Mouse (Mus musculus) left cerebral cortex, adult 2 months (tissue): ENCODE measurements around the gene Barx1. TPM values are rescaled to one million over a fixed set of nuclear protein-coding genes. Genes with fewer than 3 reads are reported as not detected.
A peak's percentile ranks its signal among the peaks of the same experiment; 100 is the strongest.

Experiments
- DNase-seq, 2 experiments: peaks; one replicate each; pipeline ENCODE4 v3.0.0; 2021 to 2022; ENCODE audit warnings: low spot score in 2 of 2, mixed read lengths in 1 of 2; ENCODE audit errors: extremely low spot score in 1 of 2
- H3K27ac ChIP-seq: fragments of 200-600 bp; 2 replicates; pipeline ENCODE4 v1.8.1; 2022
- H3K4me3 ChIP-seq: fragments of 200-600 bp; 2 replicates; pipeline ENCODE4 v1.8.1; 2022
- CTCF ChIP-seq: fragments of 200-600 bp; IDR thresholded peaks from 2 replicates; pipeline ENCODE4 v1.8.1; 2022; ENCODE audit warnings: antibody characterized with exemption, mild to moderate bottlenecking, moderate library complexity
- intact Hi-C: fragments of 180-260 bp; cut with DNase I; formaldehyde crosslinking; loops from one replicate; pipeline ENCODE4 v1.15.1; 2025
- long read RNA-seq, 2 experiments: library from polyadenylated mRNA; stranded (forward); transcript quantifications; one replicate each; pipeline ENCODE4 v2.0.0; 2021; ENCODE audit warnings: borderline mapping rate in 2 of 2
- total RNA-seq, 2 experiments: library from RNA; stranded (reverse); gene quantifications; 2 replicates each; pipeline ENCODE4 v1.2.3; 2021

Gene Barx1
- not detected for total RNA-seq
- long read RNA-seq, experiment 1 = 0 reads
- long read RNA-seq, experiment 2 = 0 reads

DNA sequence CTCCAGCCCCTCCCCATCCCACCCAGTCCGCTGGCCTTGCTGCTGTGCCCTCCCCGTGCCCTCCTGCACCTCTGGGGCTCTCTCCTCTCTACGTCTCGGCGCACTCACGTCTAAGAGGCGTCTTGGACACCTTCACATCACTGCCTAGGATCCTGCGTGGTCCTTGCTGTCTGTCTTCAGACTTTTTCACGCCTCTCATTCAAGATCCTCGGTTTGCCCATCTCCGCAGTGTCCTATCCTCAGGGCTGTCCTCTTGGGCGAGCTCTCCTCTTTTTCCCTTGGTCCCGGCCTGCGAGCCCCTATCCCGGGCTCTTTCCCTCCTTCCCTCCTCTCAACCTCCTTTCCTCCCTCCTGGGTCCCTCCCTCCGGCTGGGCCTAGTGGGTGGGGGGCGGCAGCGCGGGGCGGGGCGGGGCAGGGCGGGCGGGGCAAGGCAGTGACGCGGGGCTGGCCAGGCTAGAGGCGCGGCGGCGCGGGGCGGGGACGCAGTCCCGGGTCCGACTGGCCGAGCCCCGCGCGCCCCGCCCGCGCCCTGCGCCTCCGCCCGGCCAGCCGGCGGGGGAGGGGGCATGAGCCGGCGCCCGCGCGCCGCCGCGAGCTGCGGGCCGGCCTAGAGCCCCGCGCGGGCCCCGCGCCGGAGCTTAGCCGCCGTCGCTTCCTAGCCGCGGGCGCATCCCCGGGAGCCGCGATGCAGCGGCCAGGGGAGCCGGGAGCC is at the start of gene Barx1:
Gene Barx1, plus strand, starts transcription at position 568 of the 713 bp plus-strand sequence.
- no peak for TF ChIP-seq CTCF
- H3K27ac ChIP-seq = no peak within 1 kb of the TSS
- H3K4me3 ChIP-seq = no peak within 1 kb of the TSS
- intact Hi-C loops = no loop called here
- DNase-seq = no peak

DNA sequence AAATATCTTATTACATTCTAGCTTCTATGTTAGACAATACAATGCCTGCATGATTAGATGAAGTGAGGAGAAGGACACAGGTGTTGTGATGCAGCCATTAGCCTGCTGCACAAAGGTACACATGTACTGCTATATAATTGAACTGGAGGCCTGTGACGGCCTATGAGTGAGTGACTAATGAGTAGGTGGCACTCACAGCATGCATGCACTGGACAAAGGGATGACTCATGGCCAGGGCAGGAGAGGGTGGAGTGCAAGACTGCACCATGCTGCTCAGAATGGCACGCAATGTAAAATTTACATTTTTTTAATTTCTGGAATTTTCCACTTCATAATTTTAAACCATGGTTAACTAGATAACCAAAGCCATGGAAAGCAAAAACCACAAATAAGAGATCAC is 48.3 kb upstream of the Barx1 start:
- intact Hi-C loops = no loop called here
- DNase-seq = no peak
- no peak for TF ChIP-seq CTCF
- no peak overlapping the region for H3K27ac ChIP-seq
- no peak overlapping the region for H3K4me3 ChIP-seq

DNA sequence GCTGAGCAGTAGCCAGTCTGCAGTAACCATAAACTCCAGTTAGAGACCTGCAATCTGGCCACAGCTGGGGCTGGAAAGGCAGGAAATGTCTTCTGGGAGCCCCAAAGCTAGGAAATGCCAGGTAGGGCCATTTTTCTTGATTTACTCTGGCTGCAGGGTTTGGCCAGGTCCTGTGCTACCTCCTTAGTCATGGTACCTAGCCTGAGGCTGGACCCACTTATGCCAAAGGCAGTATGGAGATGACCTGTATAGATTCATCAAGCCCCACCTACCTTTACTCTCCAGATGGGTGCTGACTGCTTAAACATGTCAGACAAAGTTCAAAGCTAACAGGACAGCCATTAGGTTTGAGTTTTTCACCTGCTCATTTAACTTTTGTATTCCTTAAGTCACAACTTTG is 45.0 kb upstream of the Barx1 start:
- TF ChIP-seq CTCF = no peak
- DNase-seq = no peak
- H3K27ac ChIP-seq = no peak overlapping the region
- no peak overlapping the region for H3K4me3 ChIP-seq
- intact Hi-C loops = no loop called here

DNA sequence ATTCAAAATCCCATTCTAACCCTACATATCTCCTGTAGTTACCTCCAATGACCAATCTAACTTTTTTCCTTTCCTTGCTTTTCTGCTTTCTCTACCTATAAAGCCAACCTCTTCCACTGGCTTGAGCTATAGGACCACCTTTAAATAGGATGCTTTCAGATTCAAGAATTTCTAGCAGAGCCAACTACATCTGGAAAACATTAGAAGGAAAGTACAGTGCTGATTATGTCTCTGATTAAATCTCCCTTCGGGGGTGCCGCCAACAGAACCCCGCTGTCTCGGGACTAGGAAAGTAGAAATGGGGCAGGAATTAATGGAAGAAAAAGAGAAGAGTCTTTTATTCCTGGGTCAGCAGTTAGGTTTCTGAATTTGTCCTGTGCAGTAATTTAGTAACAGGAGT is 43.9 kb upstream of the Barx1 start:
- no peak overlapping the region for H3K4me3 ChIP-seq
- H3K27ac ChIP-seq = no peak overlapping the region
- DNase-seq = no peak
- TF ChIP-seq CTCF = no peak
- intact Hi-C loops = no loop called here

DNA sequence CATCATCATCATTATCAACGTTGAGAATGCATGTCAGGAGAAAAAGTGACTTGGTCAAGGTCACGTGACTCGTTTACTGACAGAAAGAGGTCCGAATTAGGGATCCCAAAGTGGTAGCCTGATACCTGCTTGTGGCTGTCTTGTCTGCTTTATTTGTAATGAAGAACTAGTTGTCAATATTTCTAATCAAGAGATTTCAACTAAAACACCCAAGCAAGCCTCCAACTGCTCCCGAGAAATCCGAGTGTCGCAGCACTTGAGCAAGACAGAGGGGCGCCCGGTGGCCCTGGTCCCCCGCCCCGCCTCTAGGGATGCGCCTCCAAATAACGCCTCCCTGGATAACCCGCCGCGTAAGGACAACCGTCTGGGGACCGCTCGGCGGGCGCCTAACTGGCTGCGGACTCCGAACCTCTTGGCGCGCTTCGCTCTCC is 37.8 kb upstream of the Barx1 start:
- H3K4me3 ChIP-seq = peak overlapping the region; percentile 86
- TF ChIP-seq CTCF = no peak
- intact Hi-C loops = loop anchor here (2.0 kb wide), 1 partner anchor 78 kb away; no protein-coding TSS in a partner anchor
- peak overlapping the region; percentile 96 for H3K27ac ChIP-seq
- no peak for DNase-seq

DNA sequence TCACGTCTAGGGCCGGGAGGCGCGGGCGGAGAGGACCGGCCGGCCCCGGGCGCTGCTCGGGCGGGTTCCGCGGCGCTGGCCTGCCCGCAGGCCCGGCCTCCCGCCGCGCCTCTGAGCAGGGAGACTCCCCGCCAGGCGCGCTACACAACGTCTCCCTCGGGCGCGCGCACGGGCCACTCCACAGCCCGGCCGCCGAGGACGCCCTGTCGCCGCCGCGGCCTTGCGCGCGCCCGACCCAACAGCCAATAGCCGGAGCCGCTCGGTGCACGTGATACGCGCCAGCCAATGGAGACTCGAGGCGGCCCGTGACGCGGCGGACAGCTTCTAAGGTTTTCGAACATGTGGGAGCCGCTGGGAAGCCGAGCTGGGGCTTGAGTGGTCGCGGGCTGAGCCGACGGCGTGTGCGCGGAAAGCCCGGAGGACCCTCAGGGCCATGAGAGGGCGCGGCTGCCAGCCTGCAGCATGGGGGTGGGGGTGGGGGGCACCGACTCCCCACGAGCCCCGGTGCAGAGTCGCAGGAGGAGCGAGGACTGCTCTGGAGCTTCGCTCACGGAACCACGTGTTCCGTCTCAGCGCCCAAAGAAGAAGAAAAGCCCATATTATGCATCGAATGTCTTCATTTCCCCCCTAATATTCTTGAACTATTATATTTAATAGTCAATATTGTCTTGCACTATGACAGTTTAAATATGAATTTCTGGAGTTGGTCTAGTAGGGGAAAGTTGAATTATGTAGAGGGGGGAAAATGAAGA is 37.2 kb upstream of the Barx1 start, which contains the start of gene Ptpdc1:
Gene Ptpdc1, minus strand, starts transcription at position 232 of the 752 bp plus-strand sequence.
- DNase-seq = peak; percentile 99
- intact Hi-C loops = loop anchor here (2.0 kb wide), 1 partner anchor 79 kb away; no protein-coding TSS in a partner anchor
- Histone ChIP-seq H3K27ac (peak within 1 kb of the TSS; percentile 96), H3K4me3 (peak within 1 kb of the TSS; percentile 86)
- no peak for TF ChIP-seq CTCF

DNA sequence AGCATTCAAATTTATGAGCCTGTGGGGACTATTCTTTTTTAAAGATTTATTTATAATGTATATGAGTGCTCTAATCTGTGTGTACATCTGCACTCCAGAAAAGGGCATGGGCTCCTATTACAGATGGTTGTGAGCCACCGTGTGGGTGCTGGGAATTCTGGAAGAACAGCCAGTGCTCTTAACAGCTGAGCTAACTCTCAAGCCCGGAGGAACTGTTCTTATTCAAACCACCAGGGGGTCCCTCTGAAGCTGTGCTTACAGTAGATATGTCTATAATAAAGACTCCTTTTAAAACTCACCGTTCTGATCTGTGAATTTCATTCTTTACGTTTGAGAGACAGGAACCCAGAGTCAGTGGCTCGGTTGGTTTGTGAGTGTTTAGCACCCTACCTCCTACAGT is 31.1 kb upstream of the Barx1 start:
- TF ChIP-seq CTCF = peak; percentile 35
- Histone ChIP-seq H3K4me3 (no peak overlapping the region), H3K27ac (no peak overlapping the region)
- DNase-seq = no peak
- intact Hi-C loops = no loop called here

DNA sequence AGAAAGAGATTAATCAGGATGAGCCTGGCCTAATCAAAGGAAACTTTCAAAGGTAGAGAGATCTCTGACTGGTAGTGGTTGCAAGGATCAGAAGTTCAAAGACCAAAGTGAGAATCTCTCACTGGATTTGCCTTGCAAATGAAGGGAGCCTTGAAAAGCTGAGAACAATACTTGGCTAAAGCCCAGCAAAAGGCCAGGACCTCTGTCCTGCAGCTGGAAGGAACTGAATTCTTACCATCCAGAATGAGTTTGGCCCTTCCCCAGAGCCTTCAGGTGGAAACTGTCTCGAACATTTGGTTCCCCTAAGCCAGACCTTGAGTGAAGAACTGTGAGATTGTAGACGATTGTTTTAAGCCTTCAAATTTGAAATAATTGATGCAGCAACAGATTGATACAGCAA is 25.1 kb upstream of the Barx1 start:
- no peak for DNase-seq
- Histone ChIP-seq H3K4me3 (no peak overlapping the region), H3K27ac (no peak overlapping the region)
- no peak for TF ChIP-seq CTCF
- intact Hi-C loops = loop anchor here (5.0 kb wide), 1 partner anchor 65 kb away; no protein-coding TSS in a partner anchor

DNA sequence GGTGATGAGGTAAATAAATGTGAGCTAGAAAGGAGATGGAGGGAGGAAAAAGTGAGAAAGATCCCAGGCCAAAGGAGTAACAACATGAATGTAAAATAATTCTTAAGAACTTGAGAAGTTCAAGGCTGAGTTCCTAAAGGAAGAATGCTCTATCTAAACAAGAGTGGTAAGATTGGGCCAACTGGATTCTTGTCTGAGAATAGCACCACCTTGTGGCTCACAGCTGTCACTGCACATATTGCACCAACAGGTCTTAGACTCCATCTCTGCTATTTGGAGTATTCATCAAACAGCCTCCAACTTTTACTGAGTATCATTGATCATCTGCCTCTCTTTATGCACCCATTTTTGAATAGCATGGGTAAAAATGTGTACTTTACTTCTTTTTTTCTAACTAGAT is 23.2 kb upstream of the Barx1 start:
- Histone ChIP-seq H3K27ac (no peak overlapping the region), H3K4me3 (no peak overlapping the region)
- DNase-seq = peak; percentile 46 to 56
- intact Hi-C loops = loop anchor here (1.0 to 5.0 kb wide), 2 partner anchors 67 to 111 kb away; no protein-coding TSS in a partner anchor
- peak; percentile 99 for TF ChIP-seq CTCF

DNA sequence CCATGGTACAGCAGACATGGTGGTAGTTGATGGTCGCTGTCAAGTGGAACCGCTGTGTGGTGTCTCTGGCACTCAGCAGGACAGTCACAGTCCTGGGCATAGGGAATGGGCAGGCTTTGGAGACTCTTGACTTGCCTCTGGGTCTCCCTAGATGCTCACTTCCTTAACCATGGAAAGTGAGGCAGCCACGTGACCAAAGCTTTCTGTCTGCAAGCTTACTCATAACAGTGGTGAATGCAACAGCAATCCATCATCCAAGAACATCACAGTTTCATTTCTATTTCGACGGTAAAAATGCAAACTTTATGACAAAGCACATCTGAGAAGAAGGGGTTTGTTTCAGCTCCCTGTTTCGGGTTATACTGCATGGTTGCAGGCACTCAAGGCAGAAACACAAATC is 19.7 kb upstream of the Barx1 start:
- no peak for DNase-seq
- intact Hi-C loops = no loop called here
- no peak for TF ChIP-seq CTCF
- H3K27ac ChIP-seq = no peak overlapping the region
- H3K4me3 ChIP-seq = no peak overlapping the region

DNA sequence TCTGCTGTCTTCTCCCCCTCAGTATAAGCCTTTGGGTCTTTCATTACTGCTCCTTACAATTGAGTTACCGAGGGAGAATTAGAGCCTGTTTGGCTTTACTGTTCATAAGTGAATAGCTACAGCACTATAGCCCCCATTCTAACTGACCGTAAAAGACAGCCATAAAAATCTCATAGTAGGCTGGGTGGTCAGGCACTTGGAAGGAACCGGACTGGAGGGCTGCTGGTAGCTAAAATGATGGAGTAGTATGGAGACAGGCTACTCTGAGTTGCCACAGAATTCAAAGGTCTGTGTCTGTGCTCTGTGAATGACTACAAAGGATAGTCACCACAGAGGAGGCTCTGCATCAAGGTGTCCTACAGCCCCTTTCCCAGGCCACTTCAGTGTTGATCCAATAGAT is 18.8 kb upstream of the Barx1 start:
- Histone ChIP-seq H3K27ac (no peak overlapping the region), H3K4me3 (no peak overlapping the region)
- intact Hi-C loops = no loop called here
- no peak for DNase-seq
- TF ChIP-seq CTCF = no peak

DNA sequence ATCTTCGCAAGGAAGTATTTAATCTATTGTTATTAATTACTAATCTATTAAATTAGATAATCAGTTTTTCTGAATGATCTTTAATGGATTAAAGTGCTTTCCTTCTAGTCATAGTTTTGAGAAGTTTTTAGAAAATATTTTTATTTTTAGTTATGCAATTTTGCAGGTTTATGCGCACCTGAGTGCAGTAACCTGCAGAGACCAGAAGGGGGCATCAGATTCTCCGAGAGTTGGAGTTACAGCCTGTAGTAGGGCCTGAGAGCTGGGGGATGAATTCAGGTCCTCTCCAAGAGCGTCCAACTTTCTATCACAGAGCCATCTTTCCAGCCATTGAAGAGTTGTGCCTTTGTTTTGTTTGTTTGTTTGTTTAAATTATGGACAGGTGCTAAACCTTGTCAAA is 16.1 kb upstream of the Barx1 start:
- TF ChIP-seq CTCF = peak; percentile 7; the same call in 1 of the 2 replicates
- DNase-seq = no peak
- intact Hi-C loops = no loop called here
- Histone ChIP-seq H3K4me3 (no peak overlapping the region), H3K27ac (no peak overlapping the region)
